Mouse (Mus musculus) lung, postnatal 0 days (tissue): ENCODE results near the gene Nav3. TPM values are rescaled to one million over a fixed set of nuclear protein-coding genes. Genes with fewer than 3 reads are reported as not detected.

Experiments
- ATAC-seq: fragments of 200-750 bp; cut with Nextera tagmentation; 2 replicates; pipeline ENCODE4 v1.8.0; 2017; ENCODE audit warnings: moderate library complexity
- DNase-seq: peaks from one replicate; pipeline ENCODE4 v3.0.0-alpha.2; 2016; ENCODE audit warnings: low spot score
- H3K27ac ChIP-seq: fragments of 300-500 bp; sonication (generic); 2 replicates; pipeline ENCODE4 v1.5.1; 2014; ENCODE audit warnings: antibody characterized with exemption, mild to moderate bottlenecking, low read length, mixed read lengths
- H3K27me3 ChIP-seq: fragments of 300-500 bp; sonication (generic); replicated peaks from 2 replicates; pipeline ENCODE4 v1.6.1; 2014; ENCODE audit warnings: low read length, mixed read lengths; ENCODE audit not compliant: insufficient read depth
- H3K36me3 ChIP-seq: fragments of 300-500 bp; sonication (generic); 2 replicates; pipeline ENCODE4 v1.6.1; 2014; ENCODE audit warnings: low read length, mixed read lengths; ENCODE audit not compliant: insufficient read depth
- H3K4me1 ChIP-seq: fragments of 300-500 bp; sonication (generic); 2 replicates; pipeline ENCODE4 v1.6.1; 2014; ENCODE audit warnings: antibody characterized with exemption, low read depth, low read length, mixed read lengths; ENCODE audit not compliant: insufficient read depth
- H3K4me2 ChIP-seq: fragments of 300-500 bp; sonication (generic); replicated peaks from 2 replicates; pipeline ENCODE4 v1.6.1; 2014; ENCODE audit warnings: low read depth, mild to moderate bottlenecking, low read length, moderate library complexity, mixed read lengths
- H3K4me3 ChIP-seq: fragments of 300-500 bp; sonication (generic); 2 replicates; pipeline ENCODE4 v1.5.1; 2014; ENCODE audit warnings: low read depth, low read length
- H3K9ac ChIP-seq: fragments of 300-500 bp; sonication (generic); replicated peaks from 2 replicates; pipeline ENCODE4 v1.6.1; 2014; ENCODE audit warnings: low read depth, mild to moderate bottlenecking
- H3K9me3 ChIP-seq: fragments of 300-500 bp; sonication (generic); 2 replicates; pipeline ENCODE4 v1.6.1; 2016; ENCODE audit warnings: low read length, mixed read lengths
- CTCF ChIP-seq: IDR thresholded peaks from 2 replicates; pipeline ENCODE4 v1.5.1; 2016; ENCODE audit warnings: antibody characterized with exemption, mild to moderate bottlenecking
- EP300 ChIP-seq: IDR thresholded peaks from 2 replicates; pipeline ENCODE4 v1.6.1; 2016; ENCODE audit warnings: antibody characterized with exemption, mild to moderate bottlenecking, control low read depth
- WGBS: fragments of 180-500 bp; shearing (Covaris S2); extraction: QIAGEN DNeasy Blood & Tissue Kit; methylation state at CpG from one replicate; pipeline ENCODE4 v1.1.7; 2014; 5-methylcytosine and 5-hydroxymethylcytosine counted together
- polyA plus RNA-seq: library from polyadenylated mRNA; unstranded; fragments of >200 nt; fragmentation: Nextera tagmentation; extraction: Ambion mirVana; gene quantifications from 2 replicates; pipeline ENCODE4 v1.2.1, GENCODE M21; 2015

The Nav3 gene
- polyA plus RNA-seq, 1 experiment from 2014 or later, result 0.33 TPM

- Histone ChIP-seq H3K36me3 (no peaks in the 10 kb centered on the region), H3K4me1 (no peaks in the 10 kb centered on the region), H3K9me3 (no peaks in the 10 kb centered on the region), H3K27me3 (no peaks in the 10 kb centered on the region), H3K27ac (no peak overlapping the region), H3K4me2 (no peak overlapping the region), H3K9ac (no peak overlapping the region), H3K4me3 (no peak overlapping the region)
- TF ChIP-seq EP300, result no peak
- no peak for TF ChIP-seq CTCF
- WGBS, result 42% methylated on average over 5 of the region's 5 CpGs
- DNase-seq (peak; percentile 17), ATAC-seq (no peak)
These were observed 126.0 kb downstream of the Nav3 start for GRCm38 (mm10) chr10:110330030-110330429.

DNA sequence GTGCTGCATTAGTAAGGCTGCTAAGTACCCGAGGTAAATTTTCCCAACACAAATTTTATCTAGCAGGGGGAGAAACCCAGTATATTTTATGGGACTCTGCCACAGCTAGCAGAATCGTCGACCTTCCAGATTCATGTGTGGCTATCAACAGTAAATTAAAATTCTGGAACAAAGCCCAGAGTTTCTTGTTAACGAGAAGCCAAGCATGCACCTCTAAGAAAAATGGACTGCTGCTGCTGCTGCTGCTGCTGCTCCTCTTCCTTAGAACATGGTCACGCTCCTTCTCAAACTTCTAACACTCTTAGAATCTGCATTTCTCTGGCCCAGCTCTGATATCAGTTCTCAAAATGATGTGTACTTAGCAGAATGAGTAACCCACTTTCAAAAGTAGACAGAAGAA lies 126.4 kb downstream of the Nav3 start:
- Histone ChIP-seq H3K4me3 (no peak overlapping the region), H3K27me3 (no peaks in the 10 kb centered on the region), H3K4me2 (no peak overlapping the region), H3K9me3 (no peaks in the 10 kb centered on the region), H3K4me1 (no peaks in the 10 kb centered on the region), H3K9ac (no peak overlapping the region), H3K27ac (no peak overlapping the region), H3K36me3 (no peaks in the 10 kb centered on the region)
- 20% methylated on average over 5 of the region's 5 CpGs for WGBS
- TF ChIP-seq CTCF, result no peak
- no peak for TF ChIP-seq EP300
- DNase-seq, result peak; percentile 6
- no peak for ATAC-seq

DNA sequence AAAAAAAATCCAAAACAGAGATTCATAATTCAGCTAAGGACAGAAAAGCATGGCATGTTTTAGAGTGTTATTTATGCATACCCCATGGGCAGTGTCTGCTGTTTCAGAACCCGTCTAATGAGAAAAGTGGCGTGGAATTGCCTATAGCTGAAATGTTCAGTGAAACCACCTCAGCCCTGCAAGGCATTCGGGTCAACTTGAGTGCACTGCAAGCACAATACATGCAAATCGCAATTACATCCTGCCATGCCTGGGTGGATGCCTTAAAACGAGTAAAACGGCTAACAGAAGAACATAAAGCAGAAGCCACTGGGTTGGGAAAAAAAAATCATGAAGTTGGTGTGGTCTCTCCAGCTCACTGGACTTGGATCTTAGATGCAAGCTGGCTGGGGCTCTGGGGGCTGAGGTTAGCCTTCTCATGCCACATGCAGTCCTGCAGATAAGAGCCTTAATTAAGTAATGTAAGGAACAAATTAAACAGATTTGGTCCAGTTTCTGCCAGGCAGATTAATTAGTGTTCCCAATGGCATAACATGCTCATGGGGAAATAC lies 133.8 kb downstream of the Nav3 start:
- no peaks in the 10 kb centered on the region for H3K4me1 ChIP-seq
- WGBS, result 87% methylated on average over 6 of the region's 6 CpGs
- TF ChIP-seq EP300 (no peak), CTCF (no peak)
- no peaks in the 10 kb centered on the region for H3K9me3 ChIP-seq
- no peaks in the 10 kb centered on the region for H3K36me3 ChIP-seq
- no peak overlapping the region for H3K4me3 ChIP-seq
- ATAC-seq (no peak), DNase-seq (no peak)
- no peak overlapping the region for H3K27ac ChIP-seq
- no peaks in the 10 kb centered on the region for H3K27me3 ChIP-seq
- no peak overlapping the region for H3K9ac ChIP-seq
- H3K4me2 ChIP-seq, result no peak overlapping the region

GRCm38 (mm10) chr10:110317275-110317674 lies 138.7 kb downstream of the Nav3 start:
- no peak for TF ChIP-seq EP300
- no peak for TF ChIP-seq CTCF
- no peak for ATAC-seq
- Histone ChIP-seq H3K4me2 (no peak overlapping the region), H3K4me1 (no peaks in the 10 kb centered on the region), H3K9me3 (no peaks in the 10 kb centered on the region; the same call in 1 of the 2 replicates), H3K4me3 (no peak overlapping the region), H3K36me3 (no peaks in the 10 kb centered on the region), H3K9ac (no peak overlapping the region), H3K27me3 (no peaks in the 10 kb centered on the region), H3K27ac (no peak overlapping the region)
- 55% methylated on average over 5 of the region's 5 CpGs for WGBS
- no peak for DNase-seq

GRCm38 (mm10) chr10:110314525-110314924 lies 141.5 kb downstream of the Nav3 start:
- DNase-seq, result no peak
- no peak for ATAC-seq
- Histone ChIP-seq H3K27me3 (no peaks in the 10 kb centered on the region), H3K9me3 (no peaks in the 10 kb centered on the region; the same call in 1 of the 2 replicates), H3K4me1 (no peaks in the 10 kb centered on the region), H3K9ac (no peak overlapping the region), H3K27ac (no peak overlapping the region), H3K36me3 (no peaks in the 10 kb centered on the region), H3K4me2 (no peak overlapping the region), H3K4me3 (no peak overlapping the region)
- WGBS, result 78% methylated on average over 5 of the region's 5 CpGs
- no peak for TF ChIP-seq CTCF
- TF ChIP-seq EP300, result no peak

DNA sequence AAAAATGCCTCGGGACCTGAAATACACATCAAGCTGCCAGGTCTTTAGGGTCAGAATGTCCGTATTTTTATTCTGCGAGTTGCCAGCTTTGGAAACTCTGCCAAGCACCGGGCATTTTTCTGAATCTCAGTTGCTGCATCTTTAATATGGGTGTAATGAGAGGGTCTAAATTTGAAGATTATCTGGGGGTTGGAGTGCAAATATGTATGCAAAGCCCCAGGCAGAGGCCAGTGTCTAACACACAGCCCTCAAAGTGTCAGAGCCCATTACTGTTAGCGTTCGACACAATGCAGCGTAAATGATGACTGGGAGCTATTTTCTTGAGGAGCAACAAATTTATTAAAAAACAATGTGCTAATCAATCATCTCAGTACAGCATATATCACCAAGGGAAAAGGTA lies 142.0 kb downstream of the Nav3 start:
- no peaks in the 10 kb centered on the region; the same call in 1 of the 2 replicates for H3K9me3 ChIP-seq
- no peak overlapping the region for H3K4me2 ChIP-seq
- H3K36me3 ChIP-seq, result no peaks in the 10 kb centered on the region
- no peak overlapping the region for H3K9ac ChIP-seq
- no peaks in the 10 kb centered on the region for H3K4me1 ChIP-seq
- TF ChIP-seq CTCF (no peak), EP300 (no peak)
- no peak overlapping the region for H3K4me3 ChIP-seq
- DNase-seq (no peak), ATAC-seq (no peak)
- 88% methylated on average over 7 of the region's 7 CpGs for WGBS
- no peak overlapping the region for H3K27ac ChIP-seq
- no peaks in the 10 kb centered on the region for H3K27me3 ChIP-seq

DNA sequence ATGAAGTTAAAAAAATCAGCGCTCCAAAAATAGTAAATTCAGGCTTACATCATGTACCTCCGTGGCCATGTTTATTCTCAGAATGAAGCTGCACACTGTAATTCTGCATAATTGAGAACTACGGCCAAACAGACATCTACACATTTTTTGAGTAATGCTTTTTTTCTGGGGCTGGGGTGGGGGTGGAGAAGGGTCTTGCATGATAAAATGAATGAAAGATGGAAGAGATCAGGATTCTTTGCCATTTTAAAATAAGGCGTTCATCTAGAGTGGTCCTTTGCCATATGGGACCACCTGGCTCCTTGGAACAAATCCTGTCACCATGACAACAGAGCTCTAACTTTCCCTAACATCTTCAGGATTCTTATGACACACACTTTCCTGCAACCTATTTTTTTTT lies 146.5 kb downstream of the Nav3 start:
- H3K4me3 ChIP-seq, result no peak overlapping the region
- no peaks in the 10 kb centered on the region; the same call in 1 of the 2 replicates for H3K9me3 ChIP-seq
- no peak overlapping the region for H3K9ac ChIP-seq
- no peaks in the 10 kb centered on the region for H3K27me3 ChIP-seq
- WGBS, result 73% methylated on average over 4 of the region's 4 CpGs
- H3K36me3 ChIP-seq, result no peaks in the 10 kb centered on the region
- ATAC-seq (no peak), DNase-seq (no peak)
- H3K4me1 ChIP-seq, result no peaks in the 10 kb centered on the region
- TF ChIP-seq EP300, result no peak
- TF ChIP-seq CTCF, result no peak
- H3K27ac ChIP-seq, result no peak overlapping the region
- no peak overlapping the region for H3K4me2 ChIP-seq
